Mouse (Mus musculus): ENCODE data around the gene Ncor2.

Ncor2 gene

DNA sequence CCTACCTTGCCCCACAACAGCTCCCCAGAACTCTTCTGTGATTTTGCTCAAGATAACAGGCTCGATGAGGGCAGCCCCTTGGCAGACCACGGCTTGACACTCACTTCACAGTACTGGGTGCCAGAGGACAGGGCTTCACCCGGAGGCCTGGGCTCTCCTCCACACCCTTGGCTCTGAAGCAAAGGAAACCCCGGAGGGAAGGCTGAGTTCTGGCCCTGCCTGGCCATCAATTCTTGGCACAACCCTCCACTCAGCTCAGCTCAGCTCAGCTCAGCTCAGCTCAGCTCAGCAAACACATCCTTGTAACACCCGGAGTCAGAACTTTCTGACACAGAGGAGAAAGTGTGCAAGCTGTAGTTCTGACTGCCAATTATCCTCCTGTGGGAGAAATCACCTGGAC is 30.3 kb downstream of the Ncor2 start:
- no peak for DNase-seq (ENCODE audit: low read depth)

DNA sequence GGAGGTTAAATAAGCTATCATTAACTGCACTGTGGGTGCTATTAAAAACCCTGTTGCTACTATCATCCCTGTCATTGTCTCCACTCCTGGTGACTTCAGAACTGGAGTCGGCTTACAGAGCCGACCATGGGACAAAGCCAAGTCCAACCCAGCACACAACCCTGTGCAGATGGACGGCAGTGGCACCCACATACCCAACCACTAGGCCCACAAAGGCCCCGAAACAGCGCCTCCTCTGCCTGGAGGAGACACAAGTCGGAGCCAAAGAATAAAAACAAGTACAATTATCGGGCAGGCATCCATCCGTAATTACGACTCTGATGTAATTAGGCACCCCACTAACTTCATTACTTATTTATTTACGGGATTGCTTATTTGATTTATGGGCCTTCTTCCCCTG is 30.8 kb downstream of the Ncor2 start:
- no peak for DNase-seq (ENCODE audit: low read depth)

DNA sequence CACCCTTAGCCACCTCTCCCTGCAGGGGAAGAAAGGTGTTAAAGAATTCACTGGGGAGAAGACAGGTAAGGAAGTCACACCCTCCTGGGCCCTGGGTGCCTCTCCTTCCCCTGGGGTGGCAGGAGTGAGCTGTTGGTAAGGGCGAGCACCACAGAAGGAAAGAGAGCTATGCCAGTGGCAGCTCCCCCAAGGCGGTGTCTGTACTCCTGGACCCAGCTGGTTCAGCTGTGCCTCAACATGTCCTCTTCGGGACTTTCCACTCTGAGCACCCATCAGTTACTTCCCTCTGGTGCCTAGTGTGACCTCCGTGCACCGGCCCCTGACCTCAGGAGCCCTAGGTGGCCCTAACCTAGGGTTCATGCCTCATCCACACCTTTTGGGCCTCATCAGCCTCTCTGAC is 31.9 kb downstream of the Ncor2 start:
- DNase-seq (ENCODE audit: low read depth), result no peak

DNA sequence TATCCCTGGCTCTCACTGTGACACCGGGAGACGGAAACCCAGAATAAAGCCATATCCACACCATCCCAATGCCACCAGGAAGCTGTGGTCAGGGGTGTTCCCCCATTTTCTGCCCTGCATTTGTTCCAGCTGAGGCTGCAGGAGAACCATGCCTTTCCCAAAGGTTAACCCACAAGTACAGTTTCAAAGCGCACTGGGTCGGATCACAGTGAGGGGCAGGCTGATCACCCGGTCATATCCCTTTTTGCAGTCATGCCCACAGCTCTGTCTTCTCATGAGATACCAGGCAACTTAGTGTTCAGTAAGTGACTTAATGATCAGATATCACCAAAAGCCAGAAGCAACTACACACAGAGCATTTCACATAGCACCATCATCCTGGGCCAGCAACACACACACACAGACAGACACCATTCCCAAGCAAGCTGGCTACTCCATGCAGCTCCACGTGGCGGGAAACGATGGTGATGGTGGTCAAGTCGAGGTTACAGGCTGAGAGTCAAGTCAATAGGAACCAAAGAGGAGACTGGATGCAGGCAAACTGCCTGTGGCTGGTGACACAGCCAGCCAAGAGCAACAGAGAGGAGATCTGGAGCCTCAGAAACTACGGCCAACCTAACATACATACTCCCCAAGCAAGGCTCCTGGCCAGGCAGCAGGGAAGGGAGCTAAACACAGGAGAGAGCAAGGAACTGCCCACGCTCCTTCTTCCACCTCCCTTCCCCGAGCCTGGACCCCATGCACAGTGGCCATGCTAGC is 35.7 kb downstream of the Ncor2 start:
- DNase-seq (ENCODE audit: low read depth), result peak; percentile 55

DNA sequence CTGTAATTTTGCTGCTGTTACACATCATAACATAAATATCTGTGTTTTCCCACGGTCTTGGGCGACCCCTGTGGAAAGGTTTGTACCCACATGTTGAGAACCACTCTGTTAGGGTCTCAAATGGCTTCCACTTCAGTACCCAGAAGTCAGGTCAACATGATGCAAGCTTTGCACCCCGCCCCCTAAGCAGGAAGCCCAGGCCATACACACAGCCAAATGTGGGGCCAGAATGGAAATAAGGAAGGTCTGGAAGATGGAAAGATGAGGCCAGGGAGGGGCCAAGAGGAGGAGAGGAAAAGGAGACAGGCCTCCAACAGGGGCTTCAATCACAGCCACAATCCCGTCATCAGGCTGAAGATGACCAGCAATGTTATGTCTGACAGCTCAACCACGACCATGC is 37.1 kb downstream of the Ncor2 start:
- no peak for DNase-seq (ENCODE audit: low read depth)

DNA sequence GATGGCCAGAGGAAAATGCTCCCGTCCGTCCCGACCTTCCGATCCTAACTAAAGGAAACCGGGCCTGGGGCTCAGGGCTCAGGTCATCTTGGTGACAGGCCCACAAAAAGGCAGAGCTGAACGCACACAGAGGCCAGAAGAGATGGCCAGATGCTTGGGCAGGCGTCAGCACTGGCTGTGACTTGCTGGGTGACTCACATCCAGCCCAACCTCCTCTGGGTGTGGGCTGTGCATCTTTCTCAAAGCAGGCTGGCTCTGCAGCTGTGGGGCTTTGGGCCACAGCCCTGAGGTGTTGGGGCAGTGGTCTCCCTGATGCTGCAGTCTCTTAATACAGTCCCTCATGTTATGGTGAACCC is 37.5 kb downstream of the Ncor2 start:
- DNase-seq (ENCODE audit: low read depth), result peak; percentile 86

DNA sequence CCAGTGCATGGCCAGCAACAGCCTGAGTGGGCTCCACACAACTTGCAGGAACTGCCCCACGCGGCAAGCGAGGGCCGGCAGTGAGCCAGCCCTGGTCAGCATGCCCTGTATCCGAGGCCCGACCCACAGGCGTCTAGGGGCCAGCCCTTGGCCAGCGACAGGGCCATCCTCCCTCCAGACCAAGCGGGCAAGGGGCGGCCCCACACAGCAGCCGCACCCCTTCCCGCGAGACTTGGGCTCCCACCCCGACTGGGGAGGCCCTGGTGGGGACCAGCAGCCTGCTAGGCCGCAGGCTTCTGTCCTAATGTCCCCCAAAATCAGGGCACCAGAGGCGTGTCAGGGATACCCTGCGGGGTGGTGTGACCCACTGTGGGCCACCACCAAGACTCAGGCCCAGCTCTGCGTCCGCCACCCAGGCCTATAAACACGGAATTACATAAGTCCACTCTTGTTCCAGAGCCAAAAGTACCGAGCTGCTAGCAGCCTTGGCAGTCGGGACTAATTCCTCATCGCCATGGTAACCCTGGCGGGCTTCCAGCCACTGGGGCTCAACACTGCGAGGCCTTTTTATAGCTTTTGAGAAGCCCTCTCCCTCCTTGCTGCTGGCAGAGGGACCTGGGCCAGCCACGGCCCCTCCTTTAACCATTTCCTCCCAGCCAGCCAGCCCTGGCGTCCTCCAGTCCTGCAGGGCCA is 38.0 kb downstream of the Ncor2 start:
- DNase-seq (ENCODE audit: low read depth), result peak; percentile 99

DNA sequence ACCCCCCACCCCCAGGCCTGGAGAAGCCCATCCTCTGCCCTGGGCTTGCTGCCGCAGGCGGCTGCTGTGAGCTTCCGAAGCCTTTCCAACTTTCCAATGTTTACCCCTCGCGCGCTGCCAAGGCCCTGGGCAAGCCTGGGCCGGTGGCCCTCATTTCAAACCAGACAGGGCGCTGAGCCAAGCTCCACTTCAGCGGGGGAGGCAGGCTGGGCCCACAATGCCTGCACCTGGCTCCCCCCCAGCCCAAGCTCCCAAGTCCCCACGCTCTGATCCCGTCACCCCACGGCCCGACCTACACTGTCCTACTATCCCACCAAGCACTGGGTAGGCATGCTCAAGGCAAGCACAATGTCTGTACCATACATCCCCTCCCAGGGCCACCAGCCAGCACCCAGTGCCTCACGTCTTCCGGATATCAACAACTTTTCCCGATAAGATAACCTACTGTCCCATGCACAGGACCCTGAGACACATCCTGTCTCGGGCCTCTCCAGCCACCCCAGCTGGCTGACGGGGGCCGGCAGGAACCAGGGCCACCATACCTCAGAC is 38.8 kb downstream of the Ncor2 start:
- DNase-seq (ENCODE audit: low read depth), result peak; percentile 77

DNA sequence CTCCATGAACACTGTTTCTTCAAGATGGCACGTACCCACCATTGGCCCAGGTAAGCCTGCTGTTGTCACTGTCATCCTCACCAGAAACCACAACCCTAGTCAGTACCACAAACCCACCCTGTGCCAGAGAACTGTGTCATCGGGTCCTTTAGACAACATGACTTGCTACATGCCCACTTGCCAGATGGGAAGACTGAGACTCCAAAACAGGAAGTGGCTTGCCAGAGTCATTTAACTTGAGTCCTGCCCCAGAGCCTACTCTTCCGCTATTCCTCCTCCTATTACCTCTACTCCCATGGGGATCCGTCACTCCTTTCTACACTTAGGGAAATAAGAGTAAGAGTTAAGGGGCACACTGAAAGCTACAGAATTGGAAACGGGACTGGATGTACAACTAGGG is 39.4 kb downstream of the Ncor2 start:
- no peak for DNase-seq (ENCODE audit: low read depth)

DNA sequence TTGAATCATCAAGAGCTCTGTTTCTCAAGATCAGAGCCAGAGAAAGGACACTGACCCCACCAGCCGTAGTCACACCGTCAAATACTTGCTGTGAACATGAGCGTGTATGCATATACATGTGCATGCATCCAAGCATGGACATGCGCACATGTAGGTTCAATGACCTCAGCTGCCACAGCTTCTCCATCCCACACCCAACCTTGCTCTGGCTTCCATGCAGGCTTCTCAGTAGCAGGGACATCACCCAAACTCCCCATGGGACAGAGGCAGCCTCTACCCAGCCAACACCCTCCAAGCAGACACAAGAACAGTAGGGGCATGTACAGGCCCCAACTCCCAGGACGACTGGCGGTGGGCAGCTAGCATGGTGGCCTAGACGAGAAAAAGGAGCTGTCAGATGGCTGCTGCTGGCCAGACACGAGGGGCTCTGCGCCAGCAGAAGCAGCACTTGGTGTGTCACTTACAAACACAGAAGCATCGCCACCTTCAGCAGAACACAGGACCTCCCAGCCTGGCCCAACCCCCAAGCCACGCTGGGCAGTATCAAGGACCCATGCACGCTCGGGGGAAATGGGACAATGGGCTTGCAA is 40.1 kb downstream of the Ncor2 start:
- no peak for DNase-seq (ENCODE audit: low read depth)

DNA sequence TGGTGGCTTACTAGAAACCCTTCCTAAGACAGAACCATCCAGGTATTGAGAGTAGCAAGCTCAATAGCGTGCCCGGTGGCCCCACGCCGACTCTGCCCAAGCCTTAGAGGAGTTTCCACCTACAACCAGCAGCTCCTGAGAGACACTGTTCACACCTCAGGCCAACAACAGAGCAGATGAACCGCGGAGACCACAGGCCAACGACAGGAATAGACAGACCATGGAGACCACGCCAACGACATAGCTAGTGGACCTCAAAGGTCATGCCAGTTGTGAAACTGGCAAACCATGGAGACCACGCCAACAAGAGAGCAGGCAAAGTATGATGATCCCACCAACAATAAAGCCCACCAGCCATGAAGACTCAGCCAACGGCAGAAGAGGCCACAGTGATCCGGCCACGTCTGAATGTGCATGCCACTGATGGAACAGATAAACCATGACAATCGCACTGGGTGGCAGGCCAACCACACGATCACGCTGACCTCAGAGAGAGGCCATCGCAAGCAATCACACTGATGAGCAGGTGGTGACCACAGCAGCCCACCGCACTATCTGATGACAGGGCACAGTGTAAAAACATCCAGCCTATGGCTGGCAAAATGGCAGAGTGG is 41.2 kb downstream of the Ncor2 start:
- no peak for DNase-seq (ENCODE audit: low read depth)

DNA sequence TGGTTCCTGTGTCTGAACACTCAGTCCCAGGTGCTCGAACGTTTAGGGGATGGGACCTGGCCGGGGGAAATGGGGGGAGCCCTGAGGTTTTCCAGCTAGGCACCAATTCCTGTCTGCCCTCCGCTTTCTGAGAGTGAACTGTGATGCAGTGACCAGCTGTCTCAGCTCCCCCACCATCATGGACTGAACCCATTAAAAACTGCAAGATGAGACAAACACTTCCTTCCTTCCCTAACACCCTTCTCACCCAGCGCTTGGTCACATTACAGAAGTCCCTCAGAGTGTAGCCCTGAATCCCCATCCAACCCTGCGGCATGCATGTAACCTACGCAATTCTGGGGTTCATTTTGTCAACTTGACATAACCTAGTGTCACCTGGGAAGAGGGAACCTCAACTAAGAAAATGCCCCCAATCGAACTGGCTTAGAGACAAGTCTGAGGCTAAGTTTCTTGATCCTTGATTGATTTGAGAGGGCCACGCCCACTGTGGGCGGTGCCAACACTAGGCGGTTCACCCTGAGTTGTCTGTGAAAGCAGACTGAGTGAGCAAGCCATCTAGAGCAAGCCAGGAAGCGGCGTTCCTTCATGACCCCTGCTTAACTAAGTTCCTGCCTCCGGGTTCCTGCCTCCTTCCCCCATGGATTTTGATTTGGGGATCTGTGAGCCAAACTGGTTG is 41.9 kb downstream of the Ncor2 start:
- DNase-seq (ENCODE audit: low read depth), result peak; percentile 59

DNA sequence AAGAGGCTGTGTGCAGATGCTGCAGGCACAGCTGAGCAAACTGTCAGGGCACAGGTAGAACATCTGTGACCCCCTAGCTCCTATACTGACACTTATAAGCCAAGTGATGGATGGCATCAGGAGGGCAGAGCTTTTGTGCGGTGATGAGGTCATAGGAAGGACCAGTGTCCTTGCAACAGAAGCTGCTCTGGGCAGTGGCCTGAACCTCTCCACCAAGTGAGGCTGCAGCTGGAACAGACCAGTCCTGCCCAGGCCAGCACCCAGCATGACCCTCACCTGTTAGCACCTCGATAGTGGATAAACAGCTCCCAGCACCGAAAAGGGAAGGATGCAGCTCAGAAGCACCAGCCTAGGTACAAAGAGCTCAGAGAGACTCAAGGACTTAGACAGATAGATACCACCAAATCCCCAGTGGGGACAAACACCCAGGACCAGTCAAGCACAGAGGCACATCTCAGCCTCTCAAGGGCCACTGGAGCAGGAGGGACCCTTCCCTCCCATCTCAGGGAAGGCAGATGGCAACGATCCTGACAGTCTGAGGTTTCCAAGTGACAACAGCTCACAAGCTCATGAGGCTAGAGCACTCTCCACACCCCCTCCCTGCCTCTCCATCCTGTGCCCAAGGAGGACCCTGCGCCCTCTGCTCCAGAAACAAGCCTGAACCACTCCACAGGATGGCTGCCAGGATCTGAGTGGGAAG is 42.6 kb downstream of the Ncor2 start:
- DNase-seq (ENCODE audit: low read depth), result no peak

DNA sequence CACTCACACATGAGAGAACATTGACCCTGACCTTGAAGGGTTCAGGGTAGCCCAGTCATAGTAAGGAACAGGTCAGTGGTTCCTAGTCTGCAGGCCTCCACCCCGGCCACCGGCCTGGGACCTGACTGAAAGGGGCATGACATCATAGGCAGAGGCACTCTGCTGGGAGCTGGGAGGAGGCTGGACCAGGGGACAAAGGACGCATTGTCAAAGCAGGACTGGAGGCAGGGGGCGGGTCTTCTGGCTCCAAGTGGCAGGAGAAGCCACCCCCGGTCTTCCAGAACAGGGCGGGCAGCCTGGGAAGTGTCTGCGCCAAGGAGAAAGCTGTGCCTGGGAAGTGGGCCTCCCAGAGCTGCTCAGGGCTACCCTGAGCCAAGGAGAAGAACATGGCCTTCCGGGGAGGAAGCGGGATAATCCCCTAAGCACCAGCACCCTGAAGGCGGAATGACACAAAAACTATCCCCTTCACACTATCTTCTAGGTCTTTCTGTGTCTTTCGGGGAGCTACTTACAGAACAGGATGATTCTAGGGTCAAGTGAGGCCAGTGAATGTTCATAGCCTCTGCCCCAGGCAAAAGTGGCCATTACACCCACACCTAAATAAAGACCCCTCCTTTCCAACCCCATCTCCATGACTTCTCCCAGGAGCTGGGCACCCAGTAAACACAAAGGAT is 44.1 kb downstream of the Ncor2 start:
- peak; percentile 84 for DNase-seq (ENCODE audit: low read depth)

DNA sequence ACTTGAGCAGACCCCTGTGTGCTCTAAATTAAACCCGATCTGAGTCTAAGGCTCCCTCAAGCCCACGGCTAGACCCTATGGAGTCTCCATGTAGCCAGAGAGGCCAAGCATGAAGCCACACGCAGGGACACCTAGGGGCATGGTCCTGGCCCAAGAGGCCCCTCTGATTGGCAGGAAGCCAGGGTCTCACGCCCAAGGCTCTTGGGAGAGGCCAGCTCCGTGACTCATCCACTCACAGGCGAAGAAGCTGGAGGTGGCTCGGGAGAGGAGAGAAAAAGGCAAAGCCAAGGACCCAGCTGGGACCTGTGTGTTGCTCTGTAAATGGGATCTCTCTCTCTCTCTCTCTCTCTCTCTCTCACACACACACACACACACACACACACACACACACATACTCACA is 44.6 kb downstream of the Ncor2 start:
- DNase-seq (ENCODE audit: low read depth), result no peak

DNA sequence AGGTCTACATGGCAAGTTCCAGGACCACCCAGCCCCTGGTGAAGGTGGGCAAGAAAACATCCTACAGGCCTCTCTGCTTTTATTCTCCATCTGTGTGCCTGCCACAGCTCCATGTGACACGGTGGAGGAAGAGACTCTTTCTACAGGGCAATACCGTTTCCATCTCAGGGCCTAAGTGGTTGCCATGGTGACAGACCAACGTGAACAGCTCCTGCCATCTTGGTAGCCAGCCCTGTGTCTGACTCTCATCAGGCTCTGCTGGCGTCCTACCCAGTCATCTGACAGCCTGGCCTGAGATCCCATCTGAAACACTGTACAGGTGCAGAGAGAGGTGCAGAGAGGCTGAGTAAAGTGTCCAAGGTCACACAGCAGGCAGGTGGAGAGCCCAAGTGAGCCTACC is 45.4 kb downstream of the Ncor2 start:
- no peak for DNase-seq (ENCODE audit: low read depth)

DNA sequence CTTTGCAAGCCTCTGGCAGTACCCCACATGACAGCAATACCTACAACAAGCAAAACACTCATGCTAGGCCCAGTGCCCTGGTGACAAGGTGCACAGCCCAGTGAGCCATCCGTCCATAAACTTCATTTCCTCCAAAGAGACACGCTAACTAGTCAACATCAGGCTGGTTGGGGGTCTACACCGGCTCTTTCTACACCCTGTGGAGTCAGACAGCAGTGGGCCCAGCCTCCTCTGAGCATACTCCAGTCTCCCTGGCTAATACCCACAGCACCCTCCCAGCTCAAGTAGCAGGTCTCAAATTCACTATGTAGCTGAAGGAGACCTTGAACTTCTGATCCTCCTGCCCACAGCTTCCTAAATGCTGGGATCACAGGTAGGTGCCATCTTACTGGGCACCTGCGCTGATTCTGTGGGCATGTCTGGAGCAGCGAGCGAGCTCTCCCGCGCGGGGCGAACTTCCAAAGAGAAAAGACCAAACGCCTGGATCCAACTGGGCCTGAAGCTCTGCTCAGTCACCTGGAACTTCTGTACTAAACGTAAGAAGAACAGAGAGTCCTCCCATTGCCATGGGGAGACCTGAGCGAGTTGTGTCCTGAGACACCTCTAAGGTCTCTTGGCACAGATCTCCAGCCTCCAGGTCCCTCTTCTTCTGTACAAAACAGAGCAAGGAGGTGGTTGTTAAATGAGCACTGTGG is 46.3 kb downstream of the Ncor2 start:
- no peak for DNase-seq (ENCODE audit: low read depth)

DNA sequence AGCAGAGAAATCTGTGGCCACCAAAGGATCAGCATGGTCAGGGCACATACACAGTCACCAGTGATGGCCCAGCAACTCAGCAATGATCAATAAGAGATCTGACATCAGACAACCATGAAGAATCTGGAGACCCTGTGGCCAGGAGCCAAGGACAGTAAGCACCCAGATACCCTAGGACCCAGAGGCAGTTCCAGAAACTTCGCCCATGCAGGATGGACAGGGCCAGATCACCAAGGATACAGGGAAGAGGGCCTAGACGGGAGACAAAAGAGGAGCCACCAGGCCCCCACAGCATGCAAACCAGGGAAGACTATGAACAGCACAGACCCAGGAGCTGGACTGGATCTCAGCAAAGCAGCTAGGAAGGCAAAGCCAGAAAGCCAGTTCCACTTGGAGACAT is 47.0 kb downstream of the Ncor2 start:
- DNase-seq (ENCODE audit: low read depth), result no peak

DNA sequence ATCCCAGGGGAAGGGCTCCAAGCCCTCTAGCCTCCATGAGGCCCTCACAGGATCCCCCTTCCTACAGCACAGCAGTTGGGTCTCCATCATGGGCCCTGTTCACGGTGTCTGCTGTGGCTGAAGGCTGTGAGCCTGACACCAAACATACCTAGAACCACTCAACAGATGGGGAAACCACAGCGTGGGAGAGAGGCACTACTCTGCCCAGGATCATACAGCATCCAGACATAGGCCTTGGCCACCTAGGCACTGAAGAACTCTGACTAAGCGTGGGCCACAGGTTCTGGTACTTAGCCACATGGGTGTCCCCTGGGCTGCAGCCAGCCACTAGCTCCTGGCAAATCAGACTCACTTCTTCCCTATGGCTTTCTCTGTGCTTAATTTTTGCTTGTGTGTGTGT is 48.6 kb downstream of the Ncor2 start:
- DNase-seq (ENCODE audit: low read depth), result peak; percentile 70

DNA sequence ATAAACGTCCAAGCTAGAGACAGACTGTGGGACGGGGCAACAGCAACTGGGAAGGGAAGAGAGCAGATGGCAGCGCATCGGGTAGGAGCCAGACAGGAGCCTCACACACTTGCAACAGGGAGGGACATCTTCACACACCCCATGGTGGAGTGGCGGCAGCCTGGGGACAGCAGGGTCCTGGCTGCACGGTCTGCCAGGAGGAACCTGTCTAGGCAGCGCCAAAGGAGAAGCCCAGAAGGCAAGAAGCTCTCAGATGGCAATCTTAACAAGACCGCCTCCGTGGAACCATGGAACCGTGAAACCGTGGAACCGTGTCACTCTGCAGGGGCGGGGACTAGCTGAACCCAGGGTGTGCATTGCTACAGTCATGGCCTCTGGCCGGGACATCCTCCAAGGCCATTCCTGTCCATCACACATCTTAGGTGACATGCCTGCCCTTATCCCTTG is 50.1 kb downstream of the Ncor2 start:
- no peak for DNase-seq (ENCODE audit: low read depth)

Data from fibroblast of lung, adult 2 months (primary cell).